Mouse (Mus musculus) fat pad, adult 2 months (tissue): Measurements from ENCODE around the gene Rasa2.
"Not testable (repeated sequence)": the region's sequence is repeated elsewhere in the genome, so short reads cannot be mapped to it uniquely, and the experiment has no call there.

Experiments used
- DNase-seq: peaks from one replicate; pipeline ENCODE4 v3.0.0-alpha.2; 2011; ENCODE audit warnings: low read depth, low spot score; ENCODE audit errors: extremely low read depth

Gene Rasa2

DNA sequence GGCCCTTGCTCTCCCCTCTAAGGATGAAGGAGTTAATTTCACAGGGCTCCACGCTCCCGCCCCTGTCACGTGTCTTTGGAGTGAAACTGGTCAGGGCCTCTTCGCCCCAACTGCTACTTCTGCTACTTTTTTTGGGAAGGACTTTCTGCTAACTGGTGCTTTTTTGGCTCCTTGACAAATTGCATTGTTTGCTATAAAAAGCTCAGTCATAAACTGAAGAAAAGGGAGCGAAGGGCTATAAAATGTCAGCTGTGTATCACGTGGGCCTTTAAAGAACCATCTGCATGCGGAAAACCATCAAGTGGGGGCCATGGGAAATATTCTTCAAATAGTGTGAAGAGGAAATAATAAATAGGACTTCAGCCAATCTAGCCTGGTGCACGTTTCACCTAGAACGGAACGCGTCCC, 100.7 kb downstream of the Rasa2 start:
- DNase-seq, result no peak

DNA sequence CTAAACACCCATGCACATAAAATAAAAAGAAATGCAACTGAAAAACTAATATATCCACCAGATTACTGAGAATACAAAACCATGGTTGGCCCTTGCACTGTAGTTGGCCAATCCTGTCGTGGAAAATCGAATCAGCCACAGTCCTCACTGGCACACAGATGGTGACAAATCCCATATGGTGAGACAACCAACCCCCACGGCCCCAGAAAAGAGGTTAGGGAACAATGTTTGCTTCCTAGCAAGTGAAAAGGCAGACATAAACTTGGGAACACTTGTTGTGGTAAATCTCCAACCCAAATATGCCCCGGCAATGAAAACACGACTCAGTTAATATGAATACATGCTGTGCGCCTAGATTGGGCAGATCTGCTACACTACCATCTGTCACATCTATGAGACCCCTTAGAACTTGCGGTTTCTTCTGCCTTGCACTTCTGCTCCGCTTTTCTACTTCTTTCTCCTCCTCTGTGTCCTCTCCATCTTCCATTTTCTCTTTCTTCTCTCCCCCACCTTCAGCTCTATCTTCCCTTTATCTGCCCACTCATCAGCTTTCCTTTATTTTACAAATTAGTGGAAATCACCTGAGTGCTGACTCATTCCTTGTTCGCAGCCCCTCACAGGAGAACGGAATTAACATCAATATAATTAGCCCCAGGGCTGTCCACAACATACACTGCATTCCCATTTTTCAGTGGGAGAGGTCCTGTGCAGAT, 101.3 kb downstream of the Rasa2 start:
- DNase-seq, result no peak

DNA sequence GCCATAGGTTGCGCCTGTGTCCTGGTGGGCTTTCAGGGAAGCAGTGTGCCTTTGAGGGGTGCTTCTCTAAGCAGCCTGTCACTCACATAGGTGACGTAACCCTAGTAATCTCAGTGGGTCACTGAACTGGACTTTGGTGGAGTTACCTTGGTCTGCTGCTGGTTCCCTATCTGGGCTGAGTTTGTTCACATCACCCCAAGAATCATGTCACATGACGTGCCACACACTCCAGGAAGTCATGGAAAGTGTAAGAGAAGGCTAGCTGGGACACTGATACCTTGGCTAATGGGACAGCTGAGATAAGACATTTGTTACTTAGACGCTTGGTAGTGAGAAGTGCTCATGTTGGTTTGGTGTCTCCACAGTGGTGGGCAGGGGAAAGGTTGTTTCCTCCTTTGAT, 105.4 kb downstream of the Rasa2 start:
- DNase-seq, result no peak

DNA sequence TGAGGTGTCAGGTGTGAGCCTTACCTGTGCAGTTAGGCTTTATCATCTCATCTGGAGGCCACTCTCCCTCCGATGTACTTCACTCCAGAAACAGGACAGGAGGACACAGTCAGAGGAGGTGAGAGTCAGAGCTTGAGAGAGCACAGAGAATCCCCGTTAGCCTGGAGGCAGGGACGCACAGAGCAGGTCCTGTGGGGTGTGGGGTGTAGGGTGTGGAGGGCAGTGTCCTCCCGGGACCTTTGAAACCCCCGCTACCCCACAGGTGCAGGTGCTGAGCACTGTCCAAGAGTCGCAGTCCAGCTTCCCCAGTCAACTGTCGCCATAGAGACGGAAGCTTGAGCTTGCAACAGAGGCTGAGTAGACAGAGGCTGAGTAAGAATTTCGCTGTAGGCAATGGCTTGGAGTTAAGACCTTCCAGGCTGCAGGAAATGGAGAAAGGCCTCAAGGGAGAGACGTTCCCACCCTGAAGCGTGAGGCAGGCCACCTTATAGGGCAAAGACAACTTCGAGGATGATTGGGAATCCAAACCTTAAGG, 106.4 kb downstream of the Rasa2 start, which contains the start of gene Gm28729:
Gene Gm28729 (minus strand): TSS at position 293 of the 535 bp plus-strand sequence.
- DNase-seq, result no peak

DNA sequence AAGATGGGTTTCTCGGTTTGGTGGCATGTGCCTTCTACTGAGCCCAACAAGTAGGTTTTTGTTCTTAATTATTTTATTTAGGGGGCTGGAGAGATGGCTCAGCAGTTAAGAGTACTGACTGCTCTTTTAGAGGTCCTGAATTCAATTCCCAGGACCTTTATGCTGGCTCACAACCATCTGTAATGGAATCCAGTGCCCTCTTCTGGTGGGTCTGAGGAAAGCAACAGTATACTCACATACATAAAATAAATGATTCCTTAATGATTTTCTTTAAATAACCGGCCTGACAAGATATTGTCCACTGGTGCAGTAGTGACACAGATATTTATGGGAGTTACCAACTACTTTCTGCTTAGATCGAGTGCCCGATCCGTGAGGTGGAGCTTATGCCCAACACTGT, 108.3 kb downstream of the Rasa2 start:
- no peak for DNase-seq

DNA sequence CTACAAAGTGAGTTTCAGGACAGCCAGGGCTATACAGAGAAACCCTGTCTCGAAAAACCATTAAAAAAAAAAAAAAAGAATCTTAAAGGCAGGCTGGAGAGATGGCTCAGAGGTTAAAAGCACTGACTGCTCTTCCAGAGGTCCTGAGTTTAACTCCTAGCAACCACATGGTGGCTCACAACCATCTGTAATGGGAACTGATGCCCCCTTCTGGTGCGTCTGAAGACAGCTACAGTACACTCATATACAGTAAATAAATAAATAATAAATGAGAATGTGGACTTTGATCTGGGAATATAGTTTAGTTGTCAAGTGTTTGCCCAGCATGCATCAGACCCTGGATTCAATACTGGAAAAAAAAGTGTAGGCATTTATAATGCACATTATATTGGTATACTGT, 109.8 kb downstream of the Rasa2 start:
- DNase-seq, result not testable (repeated sequence)

DNA sequence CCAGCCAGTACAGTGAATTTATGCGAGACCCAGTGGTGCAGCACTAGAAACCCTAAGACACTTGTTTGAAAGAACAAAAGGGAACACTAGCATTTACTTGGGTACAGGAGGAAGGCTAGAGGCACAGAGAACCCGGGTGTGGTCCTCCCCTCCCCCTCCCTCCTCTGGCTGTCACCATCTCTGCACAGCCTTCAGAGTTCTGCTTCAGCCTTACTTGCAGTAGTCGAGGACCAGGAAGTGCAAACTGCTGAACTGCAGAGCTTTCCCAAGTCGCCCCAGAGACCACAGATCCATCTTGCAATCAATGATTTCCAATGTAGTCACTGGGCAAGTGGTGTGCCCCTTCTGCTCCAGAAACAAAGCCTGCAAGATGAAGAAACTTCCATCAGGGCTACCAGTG, 114.0 kb downstream of the Rasa2 start:
- no peak for DNase-seq

DNA sequence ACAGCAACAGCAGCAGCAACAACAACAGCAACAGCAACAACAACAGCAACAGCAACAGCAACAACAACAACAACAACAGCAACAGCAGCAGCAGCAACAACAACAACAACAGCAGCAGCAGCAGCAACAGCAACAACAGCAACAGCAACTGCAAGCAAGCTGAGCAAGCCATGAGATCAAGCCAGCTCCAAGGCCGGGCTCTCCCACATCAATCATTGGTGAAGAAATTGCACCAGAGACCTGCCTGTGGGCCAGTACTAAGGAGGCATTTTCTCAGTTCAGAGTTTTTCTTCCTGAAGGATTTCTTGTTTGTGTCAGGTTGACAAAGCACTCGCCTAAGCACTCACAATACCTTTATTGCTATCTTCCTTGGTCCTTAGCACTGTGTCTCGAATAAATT, 114.6 kb downstream of the Rasa2 start:
- no peak for DNase-seq

DNA sequence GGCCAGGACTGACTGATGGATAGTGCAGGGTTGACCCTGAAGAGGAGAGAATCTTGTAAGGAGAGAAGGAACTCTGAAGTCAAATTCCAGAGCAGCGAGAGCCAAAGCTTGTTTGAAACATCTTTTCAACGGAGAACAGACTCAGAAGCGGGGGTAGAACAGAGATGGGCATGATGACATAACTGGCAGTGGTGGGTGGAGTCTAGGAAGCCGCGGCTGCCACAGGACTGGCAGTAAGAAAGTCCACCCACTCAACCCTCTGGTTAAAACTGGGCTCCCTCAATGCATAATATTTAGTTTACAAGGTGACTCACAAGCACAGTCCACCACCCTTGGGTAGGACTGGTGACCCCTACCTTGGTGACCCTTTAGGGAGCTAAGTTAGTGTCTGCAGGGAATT, 115.7 kb downstream of the Rasa2 start:
- no peak for DNase-seq

DNA sequence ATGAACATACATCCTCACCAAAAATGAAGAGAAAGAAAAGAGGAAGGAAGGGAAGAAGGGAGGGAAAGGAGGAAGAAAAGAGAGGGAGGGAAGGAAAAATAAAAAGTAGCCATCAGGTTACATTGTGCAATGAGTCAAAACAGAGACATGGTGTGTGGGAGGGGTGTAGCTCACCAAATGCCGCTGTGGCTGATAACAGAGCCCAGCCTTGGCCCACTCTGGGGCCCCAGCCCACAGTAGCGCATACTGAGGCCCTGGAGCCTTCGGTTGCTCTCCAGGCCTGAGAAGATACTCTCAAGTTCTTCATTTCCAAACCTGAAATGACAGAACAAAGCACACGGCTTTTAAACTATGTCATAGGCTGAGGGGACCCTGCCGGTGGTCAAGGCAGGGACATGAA, 117.1 kb downstream of the Rasa2 start:
- no peak for DNase-seq

DNA sequence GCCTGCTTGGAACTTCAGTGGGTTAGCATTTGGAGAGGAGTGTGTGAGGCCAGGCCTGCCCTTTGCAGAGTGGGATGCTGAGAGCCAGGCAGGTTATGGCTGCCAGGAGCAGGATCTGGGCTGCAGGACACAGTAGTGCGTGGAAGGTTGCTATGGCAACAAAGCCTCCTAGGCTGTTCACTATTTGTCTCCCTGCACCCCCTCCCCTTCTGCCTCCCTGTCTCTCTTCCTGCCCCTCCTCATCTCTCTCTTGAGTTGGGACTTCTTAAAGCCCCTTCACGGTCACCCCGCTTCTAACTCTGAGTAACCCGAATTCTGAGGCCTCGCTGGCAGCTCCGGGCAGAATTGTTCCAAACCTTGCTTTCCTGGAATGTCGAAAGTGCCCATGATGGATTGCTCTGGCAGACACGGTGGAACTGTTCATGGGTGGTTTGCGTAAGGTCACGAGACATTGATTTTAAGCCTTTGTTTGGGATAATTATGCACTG, 125.4 kb downstream of the Rasa2 start:
- DNase-seq, result no peak

DNA sequence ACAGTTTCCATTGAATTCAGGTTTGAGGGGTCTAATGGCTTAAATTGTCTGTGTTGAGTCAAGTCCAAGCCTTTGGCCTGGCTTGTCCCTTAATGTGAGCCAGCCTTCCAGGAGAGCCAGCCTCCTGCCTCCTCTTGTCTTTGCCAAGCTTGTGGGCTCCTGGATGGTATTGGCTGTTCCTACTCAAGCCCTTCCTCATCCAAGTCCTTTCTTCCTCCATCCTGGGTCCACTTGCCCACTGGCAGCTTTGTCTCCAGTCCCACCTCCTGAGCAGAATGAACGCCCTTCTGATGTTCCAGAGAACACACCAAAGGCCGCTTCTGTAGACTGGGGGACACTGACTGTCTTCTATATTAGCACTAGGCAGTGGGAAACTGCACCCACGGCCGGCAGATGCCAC, 126.3 kb downstream of the Rasa2 start:
- DNase-seq, result no peak

DNA sequence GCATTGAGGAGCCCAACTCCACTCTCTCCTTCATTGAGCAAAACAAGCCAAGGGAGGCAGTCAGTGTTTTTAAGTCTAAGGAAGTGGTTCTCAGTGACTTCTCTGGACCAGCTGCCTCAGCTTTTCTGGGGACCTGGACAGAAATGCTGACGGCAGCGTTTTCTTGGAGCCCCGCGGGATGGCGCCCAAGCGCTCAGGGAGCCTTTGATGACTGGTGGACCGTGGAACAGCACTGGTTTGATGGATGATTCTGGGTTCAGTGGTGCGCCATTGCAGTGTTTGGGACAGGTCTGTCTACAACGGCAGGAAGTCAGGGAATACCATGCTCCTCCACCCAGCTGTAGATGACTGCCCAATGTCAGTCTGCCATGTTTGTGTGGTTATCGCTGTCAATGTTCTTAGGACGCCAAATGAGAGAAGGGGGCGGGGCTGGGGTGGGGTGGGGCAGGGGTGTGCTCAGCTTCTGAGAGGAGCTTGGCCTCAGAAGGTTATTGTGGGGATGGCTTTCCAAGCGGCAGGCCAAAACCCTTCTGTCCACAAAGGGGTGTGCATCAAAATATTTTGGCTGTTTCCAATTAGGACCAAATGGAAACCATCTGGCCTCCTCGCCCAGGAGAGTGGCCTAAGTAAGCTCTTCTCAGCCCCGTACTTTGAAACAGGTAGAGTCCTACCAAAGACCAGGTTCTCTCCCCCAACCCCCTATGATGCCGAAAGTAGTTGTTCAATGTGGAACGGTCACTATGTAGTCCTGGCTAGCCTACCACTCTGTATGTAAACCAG, 127.1 kb downstream of the Rasa2 start:
- DNase-seq, result no peak

DNA sequence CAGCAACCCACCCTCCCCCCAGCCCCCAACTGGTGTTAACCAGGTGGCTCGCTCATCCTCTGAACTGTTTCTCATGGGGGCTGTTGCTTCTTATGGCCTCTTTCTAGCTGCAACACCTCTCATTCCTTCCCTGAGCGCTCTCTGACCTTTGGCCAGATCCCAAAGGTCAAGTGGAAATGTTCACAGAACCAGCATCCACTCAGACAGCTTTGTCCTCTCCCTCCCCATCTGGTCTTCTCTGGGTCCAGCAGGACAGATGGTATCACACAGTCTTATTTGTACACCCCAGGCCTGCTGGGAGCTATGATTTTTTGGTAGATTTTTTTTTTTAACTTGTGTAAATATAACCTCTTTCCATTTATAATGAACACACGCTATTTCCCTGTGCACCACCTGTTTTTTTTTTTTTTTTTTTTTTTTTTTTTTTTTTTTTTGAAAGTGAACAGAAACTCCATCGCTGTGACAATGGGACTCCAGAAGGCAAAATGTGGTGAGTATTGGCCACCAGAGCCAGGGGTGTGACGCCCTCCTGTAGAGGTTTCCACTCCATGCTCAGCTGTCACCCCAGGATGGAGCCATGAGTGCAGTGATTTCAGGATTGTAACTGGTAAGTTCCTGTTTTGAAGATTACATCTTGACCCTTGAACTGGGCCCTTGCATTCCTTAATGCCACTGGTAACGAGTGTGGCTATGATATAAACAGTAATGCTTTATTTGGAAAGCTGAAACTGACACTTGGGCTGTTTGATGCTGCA, 128.4 kb downstream of the Rasa2 start:
- DNase-seq, result no peak

DNA sequence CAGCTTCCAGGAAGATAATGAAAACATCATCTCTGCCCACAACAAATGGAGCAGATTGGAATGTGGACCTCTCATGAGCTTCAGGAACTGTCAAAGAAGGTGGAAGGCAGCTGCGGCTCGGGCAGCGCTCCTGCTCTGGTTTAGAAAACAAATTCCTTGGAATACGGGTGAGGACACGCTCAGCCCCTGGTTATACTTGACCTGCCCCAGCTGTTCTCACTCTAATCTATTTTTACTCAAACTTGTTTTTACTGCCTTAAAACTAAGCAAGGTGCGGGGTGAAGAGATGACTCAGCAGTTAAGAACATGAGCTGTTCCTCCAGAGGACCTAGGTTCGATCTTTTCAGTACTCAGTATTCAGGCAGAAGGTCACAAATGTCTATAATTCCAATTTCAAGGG, 130.2 kb downstream of the Rasa2 start:
- no peak for DNase-seq

DNA sequence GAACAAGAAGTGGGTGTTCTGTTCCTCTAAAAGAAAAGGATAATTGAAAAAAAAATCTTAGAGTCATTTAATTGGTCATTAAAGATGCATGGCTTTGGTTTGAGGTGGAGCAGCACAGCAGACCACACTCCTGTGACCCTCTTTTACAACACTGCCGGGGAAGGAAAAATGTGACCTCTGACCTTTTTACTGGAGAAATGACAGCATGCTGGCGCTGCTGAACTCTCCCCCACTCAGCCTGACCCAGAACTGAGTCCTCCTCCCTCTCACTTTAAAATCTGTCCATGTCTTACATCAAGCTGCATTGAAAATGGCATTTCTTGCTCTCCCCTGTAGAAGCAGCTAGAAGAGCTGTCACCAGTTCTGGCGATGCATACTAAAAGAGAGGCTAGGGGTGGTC, 138.2 kb downstream of the Rasa2 start:
- no peak for DNase-seq

DNA sequence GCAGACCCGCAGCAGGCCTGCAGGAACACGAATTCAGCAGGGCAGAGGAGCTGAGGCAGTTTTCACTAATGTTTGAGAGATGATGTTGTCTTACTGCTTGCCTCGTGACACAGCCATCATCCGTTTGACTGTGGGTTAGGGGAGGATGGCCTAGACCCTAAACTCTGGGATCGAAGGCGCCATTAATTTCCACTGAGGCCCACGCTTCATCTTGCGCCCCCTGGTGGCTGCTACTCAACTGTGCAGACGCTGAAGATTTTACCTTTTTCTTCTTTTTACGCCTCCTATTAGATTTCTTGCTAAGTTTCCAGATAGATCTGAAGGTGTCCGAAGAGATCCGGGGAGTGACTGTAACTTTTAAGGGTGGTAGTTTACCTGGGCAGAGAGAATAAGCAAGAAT, 139.6 kb downstream of the Rasa2 start:
- no peak for DNase-seq
